Mouse (Mus musculus): ENCODE data around the gene Rprm. TPM values are rescaled to one million over a fixed set of nuclear protein-coding genes. Genes with fewer than 3 reads are reported as not detected.

The Rprm gene
- polyA plus RNA-seq, 1 experiment from 2014 or later, result 68.0 TPM

GRCm38 (mm10) chr2:54083861-54084736 is 1.3 kb downstream of the Rprm start:
- H3K9ac ChIP-seq, result peak overlapping the region; percentile 66
- H3K9me3 ChIP-seq (ENCODE audit: control insufficient read depth, low read length), result no peaks in the 10 kb centered on the region
- H3K4me1 ChIP-seq (replicated peaks; ENCODE audit: control insufficient read depth, insufficient read depth, low read length), result peaks cover 16% of the 10 kb centered on the region
- peak; percentile 0; the same call in 1 of the 2 replicates for ATAC-seq (ENCODE audit: low FRiP score)
- peak; percentile 31 for DNase-seq (ENCODE audit: low spot score)
- H3K4me2 ChIP-seq (replicated peaks), result peak overlapping the region; percentile 88
- H3K27ac ChIP-seq, result peak overlapping the region; percentile 72
- no peaks in the 10 kb centered on the region for H3K36me3 ChIP-seq (replicated peaks; ENCODE audit: control insufficient read depth, insufficient read depth)
- H3K4me3 ChIP-seq (replicated peaks; ENCODE audit: low read length), result peak overlapping the region; percentile 61
- under 1% methylated on average over 29 of the region's 29 CpGs for WGBS
- H3K27me3 ChIP-seq (ENCODE audit: control insufficient read depth, insufficient read depth, low read length), result no peaks in the 10 kb centered on the region

GRCm38 (mm10) chr2:54078961-54079360 is 6.4 kb downstream of the Rprm start:
- H3K4me2 ChIP-seq (replicated peaks), result no peak overlapping the region
- no peaks in the 10 kb centered on the region for H3K9me3 ChIP-seq (ENCODE audit: control insufficient read depth, low read length)
- peaks cover 9% of the 10 kb centered on the region for H3K4me1 ChIP-seq (replicated peaks; ENCODE audit: control insufficient read depth, insufficient read depth, low read length)
- 46% methylated on average over 7 of the region's 7 CpGs for WGBS
- H3K27ac ChIP-seq, result no peak overlapping the region; the same call in 1 of the 2 replicates
- H3K36me3 ChIP-seq (replicated peaks; ENCODE audit: control insufficient read depth, insufficient read depth), result no peaks in the 10 kb centered on the region
- ATAC-seq (ENCODE audit: low FRiP score) (0 out of 2 replicates have a peak, but pooled peaks have one; percentile 44), DNase-seq (ENCODE audit: low spot score) (peak; percentile 44)
- peak overlapping the region; percentile 17; the same call in 1 of the 2 replicates for H3K9ac ChIP-seq
- H3K4me3 ChIP-seq (replicated peaks; ENCODE audit: low read length), result no peak overlapping the region
- no peaks in the 10 kb centered on the region for H3K27me3 ChIP-seq (ENCODE audit: control insufficient read depth, insufficient read depth, low read length)

GRCm38 (mm10) chr2:54071526-54071925 is 13.8 kb downstream of the Rprm start:
- Histone ChIP-seq H3K36me3 (replicated peaks; ENCODE audit: control insufficient read depth, insufficient read depth) (no peaks in the 10 kb centered on the region), H3K4me2 (replicated peaks) (no peak overlapping the region), H3K4me3 (replicated peaks; ENCODE audit: low read length) (no peak overlapping the region), H3K4me1 (replicated peaks; ENCODE audit: control insufficient read depth, insufficient read depth, low read length) (no peaks in the 10 kb centered on the region), H3K27me3 (ENCODE audit: control insufficient read depth, insufficient read depth, low read length) (no peaks in the 10 kb centered on the region), H3K27ac (no peak overlapping the region), H3K9me3 (ENCODE audit: control insufficient read depth, low read length) (no peaks in the 10 kb centered on the region), H3K9ac (no peak overlapping the region)
- DNase-seq (ENCODE audit: low spot score) (no peak), ATAC-seq (ENCODE audit: low FRiP score) (no peak)
- 41% methylated on average over 1 of the region's 1 CpGs for WGBS

- no peak for DNase-seq (ENCODE audit: low spot score)
- 45% methylated on average over 1 of the region's 1 CpGs for WGBS
- no peak overlapping the region for H3K9ac ChIP-seq
- no peaks in the 10 kb centered on the region for H3K4me1 ChIP-seq (replicated peaks; ENCODE audit: control insufficient read depth, insufficient read depth, low read length)
- H3K9me3 ChIP-seq (ENCODE audit: control insufficient read depth, low read length), result no peaks in the 10 kb centered on the region
- ATAC-seq (ENCODE audit: low FRiP score), result no peak
- no peak overlapping the region for H3K4me3 ChIP-seq (replicated peaks; ENCODE audit: low read length)
- no peaks in the 10 kb centered on the region for H3K27me3 ChIP-seq (ENCODE audit: control insufficient read depth, insufficient read depth, low read length)
- no peaks in the 10 kb centered on the region for H3K36me3 ChIP-seq (replicated peaks; ENCODE audit: control insufficient read depth, insufficient read depth)
- H3K27ac ChIP-seq, result no peak overlapping the region
- H3K4me2 ChIP-seq (replicated peaks), result no peak overlapping the region
Measured at GRCm38 (mm10) chr2:54062421-54062820, 22.9 kb downstream of the Rprm start.

- Histone ChIP-seq H3K27me3 (ENCODE audit: control insufficient read depth, insufficient read depth, low read length) (no peaks in the 10 kb centered on the region), H3K4me2 (replicated peaks) (no peak overlapping the region), H3K4me3 (replicated peaks; ENCODE audit: low read length) (no peak overlapping the region), H3K9ac (no peak overlapping the region), H3K27ac (no peak overlapping the region), H3K4me1 (replicated peaks; ENCODE audit: control insufficient read depth, insufficient read depth, low read length) (no peaks in the 10 kb centered on the region), H3K36me3 (replicated peaks; ENCODE audit: control insufficient read depth, insufficient read depth) (no peaks in the 10 kb centered on the region), H3K9me3 (ENCODE audit: control insufficient read depth, low read length) (no peaks in the 10 kb centered on the region)
- DNase-seq (ENCODE audit: low spot score), result no peak
- no peak for ATAC-seq (ENCODE audit: low FRiP score)
Measured at GRCm38 (mm10) chr2:54061039-54061438, 24.3 kb downstream of the Rprm start.

Data from hindbrain, embryonic 14.5 days (tissue).